Mouse (Mus musculus): ENCODE measurements around the gene Gm8909. TPM values are rescaled to one million over a fixed set of nuclear protein-coding genes. Genes with fewer than 3 reads are reported as not detected.

Gm8909 gene
- total RNA-seq, 2 experiments from 2014 or later, result not detected

Other genes with a start within 250 kb of the Gm8909 start
- 10 to 100 TPM; 70.0 to 71.3 TPM for gene Abcf1, start 198.8 kb downstream of the Gm8909 start, total RNA-seq (2021)
- gene Gnl1, start 188.7 kb downstream of the Gm8909 start, total RNA-seq (2021), result 100 to 1,000 TPM; 139 to 143 TPM
- 10 to 100 TPM; 47.7 to 53.8 TPM for gene Prr3, start 188.3 kb downstream of the Gm8909 start, total RNA-seq (2021)
- 1 to 10 TPM; 2.5 to 2.8 TPM for gene H2-T24, start 148.0 kb downstream of the Gm8909 start, total RNA-seq (2021)
- 1 to 10 TPM; 4.7 to 5.0 TPM for gene H2-T23, start 135.7 kb downstream of the Gm8909 start, total RNA-seq (2021)
- 10 to 100 TPM in 1 of 2 experiments, 1 to 10 TPM in 1; 9.0 to 11.0 TPM for gene H2-T22, start 125.8 kb downstream of the Gm8909 start, total RNA-seq (2021)
- gene Gm6034, start 125.6 kb downstream of the Gm8909 start, total RNA-seq (2021), result under 1 TPM in 1 of 2 experiments, not detected in 1; 0.22 TPM
- 1 to 10 TPM; 1.2 to 1.9 TPM for gene Gm11127, start 110.2 kb downstream of the Gm8909 start, total RNA-seq (2021)
- gene Gm19684, start 46.9 kb downstream of the Gm8909 start, total RNA-seq (2021), result under 1 TPM in 1 of 2 experiments, not detected in 1; 0.23 TPM
- gene Gm7030, start 39.1 kb downstream of the Gm8909 start, total RNA-seq (2021), result not detected
- gene H2-T3, start 21.8 kb upstream of the Gm8909 start, total RNA-seq (2021), result not detected
- gene Rpp21, start 89.5 kb upstream of the Gm8909 start, total RNA-seq (2021), result 10 to 100 TPM; 43.3 to 44.5 TPM
- gene Trim39, start 103.7 kb upstream of the Gm8909 start, total RNA-seq (2021), result 10 to 100 TPM; 21.2 to 23.7 TPM
- gene H2-M10.2, start 118.0 kb upstream of the Gm8909 start, total RNA-seq (2021), result not detected
- gene H2-M10.1, start 157.6 kb upstream of the Gm8909 start, total RNA-seq (2021), result not detected
- not detected for gene H2-M10.3, start 199.9 kb upstream of the Gm8909 start, total RNA-seq (2021)

Measured in layer of hippocampus, postnatal 36 days (tissue).